Mouse (Mus musculus) ovary, postnatal 10 days (tissue): Measurements from ENCODE around the gene BC030870.
"Not testable (repeated sequence)": the region's sequence is repeated elsewhere in the genome, so short reads cannot be mapped to it uniquely, and the experiment has no call there.

Experiments used
- DNase-seq: peaks from one replicate; pipeline ENCODE4 v3.0.0; 2022; ENCODE audit warnings: low spot score

BC030870 gene

DNA sequence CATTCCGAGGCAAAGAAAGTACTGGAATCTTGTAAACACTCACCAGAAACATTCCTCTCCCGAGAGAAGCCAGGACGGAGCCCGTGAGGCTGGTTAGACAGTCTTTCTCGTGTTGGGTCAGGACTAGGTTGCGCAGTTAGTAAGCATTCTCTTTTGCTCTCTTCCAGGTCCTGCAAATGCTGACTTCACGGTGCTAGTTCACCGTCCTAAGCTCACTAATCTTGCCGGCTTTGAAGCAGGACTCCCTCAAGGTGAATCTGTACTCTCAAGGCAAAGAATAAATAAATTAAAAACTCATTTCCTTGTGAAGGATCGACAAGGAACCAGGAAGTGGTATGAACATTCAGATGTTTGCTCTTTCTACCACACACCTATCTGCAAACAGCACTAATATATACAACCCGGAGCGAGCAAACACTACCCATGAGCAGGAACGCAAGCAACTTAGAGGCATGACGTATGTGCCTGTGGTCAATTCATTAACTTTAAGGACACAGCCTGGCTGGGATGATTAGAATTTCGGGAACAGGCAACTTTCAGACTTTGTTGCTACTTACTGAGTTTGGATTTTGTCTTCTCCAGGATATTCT lies at the start of gene BC030870:
BC030870 (minus strand) TSS at position 365 of the 590 bp plus-strand sequence.
- no peak for DNase-seq

DNA sequence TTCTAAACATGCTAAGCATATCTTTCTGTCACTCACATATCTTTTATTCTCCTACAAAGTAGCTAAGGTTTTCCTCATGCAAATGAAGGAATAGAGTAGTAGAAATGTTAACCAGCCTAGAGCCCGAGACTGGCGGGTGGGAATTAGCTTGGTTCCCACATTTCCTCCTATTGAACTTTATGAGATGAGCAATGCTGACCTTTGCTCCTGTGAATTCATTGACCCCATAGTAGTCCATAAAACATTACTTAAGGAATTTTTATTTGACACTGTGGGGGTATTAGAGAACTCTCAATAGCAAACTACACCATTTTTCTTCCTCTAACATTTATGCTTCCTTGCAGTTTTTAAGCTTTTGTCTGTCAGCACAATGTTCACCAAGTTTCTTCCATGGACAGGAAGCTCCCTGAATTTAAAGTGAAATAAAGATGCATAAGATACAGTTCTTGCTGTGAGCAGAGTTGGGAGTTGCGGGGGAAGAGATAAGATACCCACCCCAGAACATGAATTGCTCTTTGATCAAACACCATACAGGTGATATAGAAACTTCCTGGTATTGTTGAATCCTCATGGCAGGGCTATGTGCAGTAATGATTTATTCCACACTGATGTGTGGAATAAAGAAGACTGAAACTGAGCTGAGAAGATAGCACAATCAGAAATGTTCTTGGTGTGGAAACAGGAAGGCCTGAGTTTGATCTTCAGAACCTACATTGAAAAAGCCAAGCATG lies 45.5 kb upstream of the BC030870 start:
- DNase-seq = no peak

DNA sequence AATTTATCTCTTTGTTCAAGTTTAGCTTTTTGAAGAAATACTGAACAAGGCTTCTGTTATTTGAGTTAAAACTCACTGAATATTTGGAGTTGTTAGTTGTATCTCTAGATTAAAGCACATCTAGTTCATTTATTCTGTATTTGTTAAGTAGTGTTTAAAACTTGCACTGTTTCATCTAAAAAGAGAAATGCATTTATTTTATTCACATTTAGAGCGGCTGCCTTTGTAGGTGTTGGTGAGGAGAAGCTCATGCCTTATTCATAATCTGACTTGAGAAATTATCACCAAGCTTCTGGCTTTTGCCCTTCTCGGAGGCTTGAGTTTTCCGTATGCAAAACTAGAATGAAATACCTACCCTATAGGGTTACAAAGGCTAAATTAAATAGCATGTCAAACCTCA lies 39.8 kb upstream of the BC030870 start:
- DNase-seq = no peak

DNA sequence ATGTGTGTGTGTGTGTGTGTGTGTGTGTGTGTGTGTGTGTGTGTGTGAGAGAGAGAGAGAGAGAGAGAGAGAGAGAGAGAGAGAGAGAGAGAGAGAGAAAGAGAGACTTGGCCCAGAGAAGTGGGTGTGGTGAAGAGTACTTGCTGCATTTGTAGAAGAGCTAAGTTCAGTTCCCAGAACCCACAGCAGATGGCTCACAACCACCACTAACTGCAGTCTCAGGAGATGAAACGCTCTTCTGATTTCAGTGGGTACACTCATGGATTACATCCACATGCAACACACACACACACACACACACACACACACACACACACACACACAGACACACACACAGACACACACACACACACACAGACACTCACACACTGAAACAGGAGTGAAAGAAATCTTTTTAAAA lies 31.3 kb upstream of the BC030870 start:
- DNase-seq = not testable (repeated sequence)

DNA sequence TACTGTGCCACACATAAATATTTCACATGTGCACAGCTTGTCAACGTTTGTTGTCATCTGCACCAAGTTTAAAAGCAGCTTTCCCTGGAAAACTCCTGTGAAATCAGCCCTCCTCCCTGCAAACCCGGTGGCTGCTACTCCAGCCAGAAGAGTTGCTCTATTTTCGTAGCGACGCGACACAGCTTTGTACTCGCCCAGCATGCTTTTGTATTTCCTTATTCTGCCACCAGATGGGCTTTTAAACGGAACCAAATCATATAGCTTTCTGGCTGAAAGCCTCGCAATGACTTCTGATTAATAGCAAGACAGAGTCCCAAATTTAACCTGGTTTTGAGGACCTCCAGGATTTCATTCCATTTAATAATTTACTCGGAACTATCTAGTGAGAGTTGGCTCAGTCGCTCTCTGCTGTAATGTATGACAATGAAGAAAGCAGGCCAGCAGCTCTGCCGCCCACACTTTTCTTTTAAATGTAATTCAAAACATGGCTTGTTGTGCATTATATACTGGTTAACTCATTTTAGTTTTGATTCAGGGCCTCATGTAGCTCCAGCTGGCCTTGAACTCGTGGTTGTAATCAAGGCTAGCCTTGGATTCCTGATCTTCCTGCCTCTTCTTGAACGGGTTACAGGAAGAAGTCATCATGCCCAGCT lies 29.9 kb upstream of the BC030870 start:
- DNase-seq = no peak

DNA sequence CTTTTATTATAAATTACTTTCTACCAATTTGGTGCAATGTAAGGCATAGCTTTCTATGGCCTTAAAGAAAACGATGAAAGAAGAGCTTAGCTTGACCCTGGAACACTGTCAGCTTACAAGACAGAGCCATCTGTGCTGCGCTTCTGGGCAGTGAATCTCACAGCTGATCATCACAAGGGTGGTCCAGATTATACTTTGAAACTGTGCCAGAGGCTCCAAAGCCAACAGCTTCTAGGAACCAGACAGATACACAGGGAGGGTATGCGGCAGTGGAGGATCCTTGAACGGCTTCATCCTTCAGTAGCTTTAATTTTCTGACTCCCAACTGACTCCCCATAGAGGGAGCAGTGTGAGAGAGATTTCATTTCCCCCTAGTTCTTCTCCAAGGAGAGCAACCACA lies 28.5 kb upstream of the BC030870 start:
- no peak for DNase-seq

DNA sequence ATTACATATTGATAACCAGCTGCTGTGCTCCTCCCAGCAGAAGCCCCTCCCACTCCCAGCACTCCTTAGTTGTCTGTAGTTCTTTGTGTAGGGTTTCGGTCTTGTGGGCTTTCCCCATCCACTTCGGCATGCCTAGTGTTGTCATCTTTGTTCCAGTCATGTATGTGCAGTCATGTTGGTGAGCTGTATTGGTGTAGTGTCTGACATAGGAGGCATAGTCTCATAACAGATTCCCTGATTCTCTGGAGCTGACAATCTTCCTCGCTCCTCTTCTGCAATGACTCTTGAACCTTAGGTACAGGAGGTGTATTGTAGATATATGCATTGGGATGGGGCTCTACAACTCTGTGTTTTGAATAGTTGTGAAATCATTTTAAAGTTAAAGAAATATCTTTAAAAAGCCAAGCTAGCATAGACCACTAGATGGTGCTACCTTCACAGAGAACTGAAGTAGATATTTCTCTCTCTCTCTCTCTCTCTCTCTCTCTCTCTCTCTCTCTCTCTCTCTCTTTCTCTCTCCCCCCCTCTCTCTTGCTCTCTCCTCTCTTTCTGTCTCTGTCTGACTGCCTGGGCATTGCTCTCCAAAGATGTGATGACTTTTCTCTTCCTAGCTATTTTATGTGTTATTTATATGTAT lies 9.6 kb upstream of the BC030870 start:
- no peak for DNase-seq

DNA sequence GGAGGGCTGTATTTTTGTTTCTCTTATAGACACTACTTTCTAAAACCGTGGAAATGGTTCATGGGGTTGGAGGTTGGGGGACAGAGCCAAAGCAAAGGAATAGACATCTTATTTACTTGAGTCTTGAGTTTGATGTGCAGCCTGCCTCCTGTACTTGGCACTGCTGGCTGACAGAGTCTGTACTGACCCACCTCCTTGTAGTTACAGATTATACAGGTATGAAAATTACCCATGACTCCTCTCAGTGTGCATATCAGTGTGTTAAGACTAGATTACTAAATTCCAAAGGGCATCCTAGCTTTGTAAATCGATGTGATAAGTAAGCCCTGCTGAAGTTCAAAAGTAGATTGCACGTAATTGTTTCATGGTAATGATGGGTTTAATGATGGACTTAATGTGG lies 2.9 kb downstream of the BC030870 start:
- DNase-seq = no peak

DNA sequence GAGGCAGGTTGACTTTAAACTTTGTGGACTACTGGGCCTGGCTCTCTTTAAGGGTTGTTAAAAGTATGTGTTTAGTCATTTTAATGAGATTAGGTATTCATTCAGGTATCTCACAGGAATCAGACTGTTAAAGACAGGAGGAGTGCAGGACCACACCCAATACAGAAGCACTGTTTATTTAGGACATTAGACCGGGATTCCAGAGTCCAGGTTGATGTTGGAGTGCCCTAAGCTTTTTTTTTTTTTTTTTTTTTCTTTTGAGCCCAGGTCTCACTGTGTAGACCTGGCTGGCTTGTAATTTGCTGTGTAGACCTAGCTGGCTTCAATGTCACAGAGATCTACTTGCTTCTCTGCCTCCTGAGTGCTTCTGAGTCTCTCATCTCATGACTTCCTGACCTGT lies 3.3 kb downstream of the BC030870 start:
- DNase-seq = no peak

DNA sequence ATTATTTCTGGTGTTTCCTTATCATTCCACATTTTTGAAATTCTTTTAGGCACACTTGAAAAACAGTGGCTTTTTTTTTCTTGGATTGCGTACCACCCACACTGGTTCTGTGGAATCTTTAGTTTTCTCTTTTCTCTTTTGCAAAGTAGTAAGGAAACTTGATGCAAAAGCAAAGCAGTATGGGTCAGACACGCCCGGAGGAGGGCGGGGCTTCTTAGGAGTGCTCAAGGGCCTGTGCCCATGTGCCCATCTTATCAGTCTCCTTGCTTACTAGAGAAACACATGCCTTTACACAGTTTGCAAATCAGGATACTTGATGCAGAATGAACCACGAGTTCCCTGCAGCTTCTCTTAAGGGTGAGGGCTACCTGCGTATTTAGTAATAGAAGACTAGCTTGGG lies 17.3 kb downstream of the BC030870 start:
- DNase-seq = no peak

DNA sequence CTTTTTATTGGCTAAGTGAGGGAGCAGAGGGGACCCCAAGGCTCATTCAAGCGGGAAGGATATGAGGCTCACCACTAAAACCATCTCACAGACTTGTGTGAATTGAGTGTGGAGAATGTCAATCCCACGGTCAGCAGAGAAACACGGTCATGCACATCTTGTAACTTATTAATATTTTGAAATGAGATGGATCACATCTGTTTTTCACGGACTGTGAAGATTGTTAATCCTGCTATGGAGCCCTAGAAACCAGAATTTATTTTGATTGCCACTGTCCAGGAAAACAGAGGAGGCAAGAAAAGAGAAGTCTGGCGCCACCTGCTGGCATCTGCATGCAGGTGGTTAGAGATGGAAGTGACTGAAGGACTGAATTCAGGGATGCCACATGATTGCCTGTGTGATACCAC lies 19.1 kb downstream of the BC030870 start:
- peak; percentile 27 for DNase-seq

DNA sequence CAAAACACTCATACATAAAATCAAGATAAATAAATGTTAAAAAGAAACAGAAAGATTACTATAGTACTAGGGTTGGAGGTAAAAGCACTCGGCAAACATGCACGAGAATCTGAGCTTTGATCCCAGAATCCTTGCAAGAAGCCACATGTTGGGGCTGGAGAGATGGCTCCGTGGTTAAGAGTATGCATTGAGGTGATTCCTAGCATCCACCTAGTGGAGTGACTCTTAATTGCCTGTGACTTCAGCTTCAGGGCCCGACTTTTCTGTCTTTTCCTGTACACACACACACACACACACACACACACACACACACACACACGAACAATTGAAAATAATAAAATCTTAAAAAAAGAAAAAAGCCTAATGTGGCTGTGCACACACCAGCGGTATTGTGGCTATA lies 20.4 kb downstream of the BC030870 start:
- DNase-seq = no peak

DNA sequence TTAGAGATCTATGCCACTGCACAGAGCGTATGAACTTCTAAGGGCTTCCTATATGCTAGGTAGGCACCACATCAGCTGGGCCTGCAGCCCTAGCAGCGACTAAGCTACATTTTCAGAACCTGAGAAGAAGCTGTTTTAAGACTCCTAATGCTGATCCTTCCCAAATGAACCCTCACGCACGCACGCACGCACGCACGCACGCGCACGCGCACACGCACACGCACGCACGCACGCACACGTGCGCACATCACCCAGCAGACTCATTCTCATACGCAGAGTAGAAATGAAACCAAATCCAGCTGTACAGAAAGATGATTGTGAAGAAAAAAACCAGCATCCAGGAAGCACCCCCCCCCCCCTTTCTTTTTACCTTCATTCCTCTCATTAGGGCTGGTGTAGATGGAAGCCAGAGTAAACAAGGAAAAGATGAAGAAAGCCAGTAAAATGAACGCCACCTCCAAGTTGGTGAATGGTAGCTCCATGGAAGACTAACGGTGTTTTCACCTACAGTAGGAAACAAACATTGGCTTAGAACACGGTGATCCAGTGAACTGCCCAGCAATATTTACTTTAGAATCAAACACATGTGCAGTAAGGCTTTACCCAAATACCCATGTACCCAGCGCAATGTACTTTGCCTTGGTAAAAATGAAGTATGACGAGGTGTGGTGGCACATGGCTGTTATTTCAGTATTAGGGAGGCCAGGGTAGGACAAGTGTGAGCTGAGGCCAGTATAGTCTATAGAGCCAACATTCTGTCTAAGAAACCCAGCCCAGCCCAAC lies 21.2 kb downstream of the BC030870 start:
- DNase-seq = no peak

DNA sequence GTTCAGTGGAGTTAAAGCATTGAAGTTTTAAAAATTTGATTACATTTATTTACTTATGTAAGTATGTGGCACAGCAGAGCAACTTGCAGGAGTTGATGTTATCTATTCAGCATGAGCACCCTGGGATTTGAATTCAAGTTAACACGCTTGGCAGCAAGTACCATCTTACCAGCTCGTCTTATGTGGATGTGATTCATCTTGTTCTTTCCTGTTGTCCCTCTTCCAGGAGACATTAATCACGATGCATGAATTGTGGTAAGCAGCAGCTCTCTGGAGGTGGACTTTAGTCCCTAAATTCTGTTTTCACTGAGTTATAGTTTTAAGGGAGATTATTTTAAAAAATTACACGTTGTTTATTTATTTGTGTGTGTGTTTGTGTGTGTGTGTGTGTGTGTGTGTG lies 25.3 kb downstream of the BC030870 start:
- no peak for DNase-seq

DNA sequence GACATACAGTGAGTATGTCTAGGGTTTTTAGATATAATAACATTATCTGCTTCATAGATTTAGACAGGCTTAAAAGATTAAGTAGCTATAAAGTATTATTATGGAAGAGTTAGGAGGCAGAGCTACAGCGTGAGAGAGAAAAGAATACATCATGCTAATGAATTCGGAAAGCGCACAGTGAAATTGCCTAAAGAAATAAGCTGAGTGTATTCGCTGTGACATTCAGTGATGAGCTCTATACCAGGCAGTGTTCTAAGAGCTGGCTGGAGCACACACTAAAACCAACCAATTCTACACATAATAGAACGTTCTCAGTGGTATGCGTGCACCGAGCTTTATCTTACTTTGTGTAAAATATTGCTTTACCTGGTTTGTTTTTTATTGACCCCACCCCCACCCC lies 25.7 kb downstream of the BC030870 start:
- no peak for DNase-seq

DNA sequence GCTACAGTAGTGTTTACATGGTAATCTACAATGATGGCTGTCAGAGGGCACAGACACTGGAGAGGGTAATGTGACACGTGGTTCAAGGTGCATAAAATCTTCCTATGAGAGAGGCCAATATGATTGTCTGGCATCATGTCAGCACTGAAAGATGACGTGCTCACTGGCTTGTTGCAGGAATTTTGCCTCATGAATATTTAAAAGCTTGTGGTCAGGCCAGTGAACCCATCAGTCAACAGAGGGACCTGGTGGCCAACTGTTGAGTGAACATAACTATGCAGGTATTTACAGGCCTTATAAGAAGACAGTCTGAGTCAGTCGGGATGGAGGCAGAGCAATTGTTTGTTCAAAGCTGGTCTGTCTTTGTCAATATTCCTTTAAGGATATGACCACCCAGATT lies 29.6 kb downstream of the BC030870 start:
- no peak for DNase-seq

DNA sequence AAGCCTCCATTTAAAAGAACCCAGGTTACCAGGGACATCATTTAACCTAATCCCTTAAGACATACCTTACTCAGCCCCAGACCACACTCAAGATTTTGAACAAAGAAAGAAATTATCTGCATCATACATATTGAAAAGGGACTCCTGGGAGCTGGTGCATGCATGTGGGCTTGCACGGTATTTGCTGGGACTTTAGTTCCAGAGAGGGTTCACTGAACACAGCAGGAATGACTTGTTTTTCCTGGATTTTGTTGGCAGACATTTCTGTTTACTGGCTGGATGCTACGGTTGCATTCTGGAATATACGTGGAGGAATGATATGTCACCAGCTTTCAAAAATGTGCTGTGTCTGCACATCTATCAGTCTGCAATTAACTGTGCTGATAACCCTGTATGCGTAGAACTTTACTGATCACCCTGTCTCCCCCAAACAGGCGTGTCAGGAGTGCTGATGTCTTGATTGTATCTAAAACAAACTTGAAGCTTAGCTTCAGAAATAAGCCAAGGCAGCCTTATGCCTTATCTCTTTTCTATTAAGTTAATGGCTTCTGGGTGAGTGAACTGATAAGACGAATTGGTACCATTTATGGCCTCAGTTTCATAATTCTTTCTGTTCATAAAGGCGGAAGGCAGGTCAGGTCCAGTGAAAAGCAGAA lies 31.5 kb downstream of the BC030870 start:
- no peak for DNase-seq

DNA sequence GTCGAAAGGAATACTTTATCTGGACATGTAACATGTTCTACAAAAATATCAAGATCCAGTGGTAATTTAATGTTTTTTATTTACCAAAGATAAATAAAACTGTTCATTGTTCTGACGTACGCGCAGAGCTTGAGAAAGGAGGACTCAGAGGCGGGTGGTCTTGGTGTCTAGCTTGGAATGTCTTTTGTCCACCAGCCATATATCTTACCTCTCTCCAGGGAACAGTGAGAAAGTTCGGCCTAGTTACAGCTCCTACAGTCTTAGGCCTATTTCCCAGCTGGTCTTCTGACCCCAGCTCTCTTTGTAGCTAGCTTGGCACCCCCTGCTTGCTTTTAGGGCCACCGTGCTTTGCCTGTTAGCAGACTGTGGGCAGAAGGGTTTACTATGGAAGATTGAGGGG lies 39.6 kb downstream of the BC030870 start:
- DNase-seq = no peak

DNA sequence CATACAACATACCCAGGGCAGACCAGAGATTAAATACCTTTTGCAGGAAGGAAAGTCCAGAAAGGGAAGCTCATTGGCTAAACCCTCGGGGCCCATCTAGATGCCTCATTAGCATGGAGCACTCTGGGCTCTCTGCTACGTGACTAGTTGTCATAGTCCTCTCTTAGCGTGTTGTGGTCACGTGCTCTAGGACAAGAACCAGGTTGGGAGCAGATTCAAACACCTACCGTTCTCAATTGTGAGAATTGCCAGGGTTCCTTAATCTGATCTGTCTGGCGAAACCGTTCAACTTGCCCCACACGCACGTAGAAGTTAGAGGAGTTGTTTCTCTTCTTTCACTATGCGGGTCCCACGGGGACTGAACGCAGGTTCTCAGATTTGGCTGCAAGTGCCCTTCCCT lies 41.2 kb downstream of the BC030870 start:
- no peak for DNase-seq

DNA sequence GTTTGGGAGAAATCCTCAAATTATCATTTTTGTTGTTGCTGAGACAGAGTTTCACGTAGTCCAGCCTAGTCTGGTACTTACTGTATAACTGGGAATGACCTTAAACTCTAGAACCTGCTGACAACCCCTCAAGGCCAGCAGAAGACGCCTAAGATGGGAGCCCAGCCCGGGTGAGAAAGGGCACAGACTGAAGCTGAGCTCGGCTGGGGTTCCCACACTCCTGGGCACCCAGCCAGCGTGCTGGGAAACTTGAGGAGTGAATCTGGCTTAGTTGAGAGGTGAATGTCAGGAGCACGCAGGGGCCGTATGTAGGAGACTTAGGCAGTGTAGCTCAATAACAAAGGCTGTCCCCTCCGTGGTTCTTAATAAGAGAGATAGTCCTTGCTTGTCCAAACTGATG lies 41.7 kb downstream of the BC030870 start:
- no peak for DNase-seq

DNA sequence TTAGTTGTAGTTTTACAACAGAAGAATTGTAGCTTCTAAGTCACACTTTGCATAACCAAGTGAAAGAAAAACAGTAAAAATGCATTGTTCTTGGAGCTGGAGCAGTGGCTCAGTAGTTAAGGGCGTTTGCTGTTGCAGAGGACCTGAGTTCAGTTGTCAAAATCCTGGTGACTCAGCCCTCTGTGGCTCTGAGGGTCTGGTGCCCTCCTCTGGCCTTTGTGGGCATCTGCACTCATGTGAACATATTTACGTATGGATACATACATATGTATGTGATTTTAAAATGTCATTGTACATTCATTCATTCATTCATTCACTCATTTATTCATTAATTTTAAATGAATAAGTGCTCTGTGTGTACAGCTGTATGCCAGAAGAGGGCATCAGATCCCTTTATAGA lies 43.7 kb downstream of the BC030870 start:
- no peak for DNase-seq

DNA sequence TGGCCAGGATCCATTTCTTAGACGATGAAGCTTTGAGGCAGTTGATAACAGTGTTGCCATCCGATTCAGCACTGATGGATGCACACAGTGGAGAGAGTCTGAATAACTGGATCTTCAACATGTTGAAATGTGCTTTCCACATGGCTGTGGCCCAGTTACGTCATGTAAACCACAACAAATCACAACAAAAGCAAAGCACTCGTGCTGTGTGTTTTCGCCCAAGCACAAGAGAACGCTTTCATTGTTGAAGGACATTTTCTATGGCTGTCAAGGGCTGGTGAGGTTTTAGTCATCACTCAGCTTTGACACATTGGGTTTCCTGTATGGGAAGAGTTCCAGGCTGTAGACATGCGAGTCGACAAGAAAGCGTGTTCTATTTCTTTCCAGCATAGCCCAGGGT lies 48.6 kb downstream of the BC030870 start:
- DNase-seq = no peak
